Mouse (Mus musculus): ENCODE measurements around the gene Taok3. TPM values are rescaled to one million over a fixed set of nuclear protein-coding genes. Genes with fewer than 3 reads are reported as not detected.

Taok3 gene
- polyA plus RNA-seq, 1 experiment from 2014 or later = 40.4 TPM

DNA sequence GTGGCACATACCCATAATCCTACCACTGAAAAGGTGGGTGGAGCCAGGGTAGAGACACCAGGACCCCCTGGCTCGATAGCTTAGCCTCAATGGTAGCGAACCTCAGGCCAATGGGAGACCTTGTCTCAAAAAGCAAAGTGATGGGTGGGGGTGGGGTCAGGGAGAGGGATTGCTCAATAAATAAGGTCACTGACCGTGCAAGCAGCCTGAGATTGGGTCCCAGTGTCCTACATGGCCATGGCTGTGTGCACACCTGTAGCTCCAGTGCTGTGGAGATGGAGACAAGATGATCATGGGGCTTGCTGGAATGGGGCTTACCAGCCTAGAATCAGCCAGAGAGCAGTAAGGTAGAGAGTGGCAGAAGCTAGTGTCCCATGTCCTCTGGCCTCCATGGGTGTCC lies 131.8 kb downstream of the Taok3 start:
- Histone ChIP-seq H3K9me3 (ENCODE audit: control insufficient read depth) (no peaks in the 10 kb centered on the region), H3K4me2 (replicated peaks; ENCODE audit: low read depth) (no peak overlapping the region), H3K4me1 (replicated peaks; ENCODE audit: control insufficient read depth, insufficient read depth, low read length) (no peaks in the 10 kb centered on the region), H3K27me3 (replicated peaks; ENCODE audit: control insufficient read depth, insufficient read depth, low read length) (no peaks in the 10 kb centered on the region), H3K4me3 (ENCODE audit: low read depth, low read length) (no peak overlapping the region), H3K27ac (ENCODE audit: low read depth, low read length) (no peak overlapping the region), H3K36me3 (ENCODE audit: control insufficient read depth, insufficient read depth) (peaks cover 77% of the 10 kb centered on the region), H3K9ac (ENCODE audit: low read depth, low read length) (no peak overlapping the region)
- WGBS = 88% methylated on average over 3 of the region's 3 CpGs
- ATAC-seq = no peak
- no peak for TF ChIP-seq CTCF (IDR thresholded peaks at IDR 0.05; ENCODE audit: low read depth)

DNA sequence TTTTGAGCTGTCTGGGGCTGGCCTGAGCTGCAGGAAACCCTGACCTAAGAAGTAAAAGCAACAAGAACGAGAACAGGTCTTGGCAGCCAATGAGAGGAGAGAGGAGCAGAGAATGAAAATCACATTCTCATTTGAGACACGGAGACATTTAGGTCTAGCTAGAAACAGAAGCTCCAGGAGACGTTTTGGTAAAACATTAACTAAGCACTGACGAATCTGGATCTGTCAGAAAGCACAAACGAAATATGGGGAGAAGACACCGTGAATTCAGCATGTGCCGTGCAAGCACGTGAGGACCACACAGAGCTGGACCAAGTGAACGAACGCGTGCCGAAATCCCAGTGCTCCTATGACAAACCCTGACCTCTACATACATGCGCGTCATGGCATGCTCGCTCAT lies 138.3 kb downstream of the Taok3 start:
- TF ChIP-seq CTCF (IDR thresholded peaks at IDR 0.05; ENCODE audit: low read depth) = no peak
- WGBS = 70% methylated on average over 15 of the region's 15 CpGs
- H3K9me3 ChIP-seq (ENCODE audit: control insufficient read depth) = no peaks in the 10 kb centered on the region
- H3K36me3 ChIP-seq (ENCODE audit: control insufficient read depth, insufficient read depth) = peaks cover 91% of the 10 kb centered on the region
- no peak overlapping the region for H3K4me3 ChIP-seq (ENCODE audit: low read depth, low read length)
- H3K9ac ChIP-seq (ENCODE audit: low read depth, low read length) = no peak overlapping the region
- no peak overlapping the region for H3K27ac ChIP-seq (ENCODE audit: low read depth, low read length)
- ATAC-seq = no peak
- no peaks in the 10 kb centered on the region for H3K4me1 ChIP-seq (replicated peaks; ENCODE audit: control insufficient read depth, insufficient read depth, low read length)
- H3K27me3 ChIP-seq (replicated peaks; ENCODE audit: control insufficient read depth, insufficient read depth, low read length) = no peaks in the 10 kb centered on the region
- no peak overlapping the region for H3K4me2 ChIP-seq (replicated peaks; ENCODE audit: low read depth)

DNA sequence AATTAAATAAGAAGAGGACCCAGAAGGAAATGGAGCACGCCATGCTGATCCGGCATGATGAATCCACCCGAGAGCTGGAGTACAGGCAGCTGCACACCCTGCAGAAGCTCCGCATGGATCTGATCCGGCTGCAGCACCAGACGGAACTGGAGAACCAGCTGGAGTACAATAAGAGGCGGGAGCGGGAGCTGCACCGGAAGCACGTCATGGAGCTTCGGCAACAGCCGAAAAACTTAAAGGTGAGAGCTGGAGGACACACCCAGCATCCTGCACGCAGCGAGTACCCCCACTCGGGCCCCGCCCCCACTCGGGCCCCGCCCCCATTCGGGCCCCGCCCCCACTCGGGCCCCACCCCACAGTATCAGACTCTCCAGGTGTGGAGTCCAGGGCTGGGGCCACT lies 143.6 kb downstream of the Taok3 start:
- ATAC-seq = peak; percentile 26
- Histone ChIP-seq H3K27me3 (replicated peaks; ENCODE audit: control insufficient read depth, insufficient read depth, low read length) (no peaks in the 10 kb centered on the region), H3K27ac (ENCODE audit: low read depth, low read length) (no peak overlapping the region), H3K4me1 (replicated peaks; ENCODE audit: control insufficient read depth, insufficient read depth, low read length) (no peaks in the 10 kb centered on the region), H3K36me3 (ENCODE audit: control insufficient read depth, insufficient read depth) (peaks cover 76% of the 10 kb centered on the region), H3K4me2 (replicated peaks; ENCODE audit: low read depth) (no peak overlapping the region), H3K4me3 (ENCODE audit: low read depth, low read length) (no peak overlapping the region), H3K9ac (ENCODE audit: low read depth, low read length) (no peak overlapping the region), H3K9me3 (ENCODE audit: control insufficient read depth) (no peaks in the 10 kb centered on the region)
- 85% methylated on average over 21 of the region's 21 CpGs for WGBS
- TF ChIP-seq CTCF (IDR thresholded peaks at IDR 0.05; ENCODE audit: low read depth) = no peak

DNA sequence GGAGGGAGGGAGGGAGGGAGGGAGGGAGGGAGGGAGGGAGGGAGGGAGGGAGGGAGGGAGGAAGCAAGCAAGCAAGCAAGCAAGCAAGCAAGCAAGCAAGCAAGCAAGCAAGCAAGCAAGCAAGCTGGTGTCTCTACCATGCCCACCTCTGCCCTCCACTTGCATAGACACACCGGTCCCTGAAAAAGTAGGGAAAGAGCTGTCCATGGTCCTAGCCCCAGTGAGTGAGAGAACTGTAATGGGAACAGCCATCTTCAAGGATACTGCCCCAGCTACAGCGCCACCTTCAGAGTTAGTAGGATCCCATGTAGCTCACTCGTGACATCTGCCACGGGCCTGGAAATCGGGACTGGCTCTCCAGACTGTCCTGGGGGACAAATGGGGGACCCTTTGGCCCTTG lies 144.8 kb downstream of the Taok3 start:
- Histone ChIP-seq H3K27me3 (replicated peaks; ENCODE audit: control insufficient read depth, insufficient read depth, low read length) (no peaks in the 10 kb centered on the region), H3K9me3 (ENCODE audit: control insufficient read depth) (no peaks in the 10 kb centered on the region), H3K4me2 (replicated peaks; ENCODE audit: low read depth) (no peak overlapping the region), H3K27ac (ENCODE audit: low read depth, low read length) (no peak overlapping the region), H3K9ac (ENCODE audit: low read depth, low read length) (no peak overlapping the region), H3K4me1 (replicated peaks; ENCODE audit: control insufficient read depth, insufficient read depth, low read length) (no peaks in the 10 kb centered on the region), H3K36me3 (ENCODE audit: control insufficient read depth, insufficient read depth) (peaks cover 65% of the 10 kb centered on the region), H3K4me3 (ENCODE audit: low read depth, low read length) (no peak overlapping the region)
- WGBS = 57% methylated on average over 5 of the region's 5 CpGs
- peak; percentile 34; the same call in 1 of the 2 replicates for TF ChIP-seq CTCF (IDR thresholded peaks at IDR 0.05; ENCODE audit: low read depth)
- ATAC-seq = no peak

DNA sequence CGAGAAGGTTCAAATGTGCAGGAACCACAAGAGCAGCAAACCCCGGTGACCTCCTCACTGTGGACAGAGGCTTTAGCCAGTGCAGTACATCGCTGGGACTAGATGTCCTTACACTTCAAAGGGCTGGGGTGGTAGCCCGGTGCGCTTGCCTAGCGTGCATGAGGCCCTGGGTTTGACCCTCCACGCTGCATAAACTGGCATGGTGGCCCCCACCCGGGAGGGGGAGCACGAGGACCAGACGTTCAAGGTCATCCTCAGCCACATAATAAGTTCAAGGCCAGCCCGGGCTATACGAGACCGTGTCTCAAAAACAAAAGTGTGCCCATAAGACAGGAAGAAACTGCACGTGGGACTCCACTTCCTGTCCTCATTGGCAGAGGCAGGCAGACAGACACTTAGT lies 148.0 kb downstream of the Taok3 start:
- no peak overlapping the region for H3K9ac ChIP-seq (ENCODE audit: low read depth, low read length)
- no peak overlapping the region for H3K4me3 ChIP-seq (ENCODE audit: low read depth, low read length)
- H3K4me2 ChIP-seq (replicated peaks; ENCODE audit: low read depth) = no peak overlapping the region
- no peak for TF ChIP-seq CTCF (IDR thresholded peaks at IDR 0.05; ENCODE audit: low read depth)
- ATAC-seq = no peak
- no peak overlapping the region for H3K27ac ChIP-seq (ENCODE audit: low read depth, low read length)
- H3K27me3 ChIP-seq (replicated peaks; ENCODE audit: control insufficient read depth, insufficient read depth, low read length) = no peaks in the 10 kb centered on the region
- peaks cover 50% of the 10 kb centered on the region for H3K36me3 ChIP-seq (ENCODE audit: control insufficient read depth, insufficient read depth)
- H3K9me3 ChIP-seq (ENCODE audit: control insufficient read depth) = no peaks in the 10 kb centered on the region
- H3K4me1 ChIP-seq (replicated peaks; ENCODE audit: control insufficient read depth, insufficient read depth, low read length) = no peaks in the 10 kb centered on the region
- 80% methylated on average over 14 of the region's 14 CpGs for WGBS

DNA sequence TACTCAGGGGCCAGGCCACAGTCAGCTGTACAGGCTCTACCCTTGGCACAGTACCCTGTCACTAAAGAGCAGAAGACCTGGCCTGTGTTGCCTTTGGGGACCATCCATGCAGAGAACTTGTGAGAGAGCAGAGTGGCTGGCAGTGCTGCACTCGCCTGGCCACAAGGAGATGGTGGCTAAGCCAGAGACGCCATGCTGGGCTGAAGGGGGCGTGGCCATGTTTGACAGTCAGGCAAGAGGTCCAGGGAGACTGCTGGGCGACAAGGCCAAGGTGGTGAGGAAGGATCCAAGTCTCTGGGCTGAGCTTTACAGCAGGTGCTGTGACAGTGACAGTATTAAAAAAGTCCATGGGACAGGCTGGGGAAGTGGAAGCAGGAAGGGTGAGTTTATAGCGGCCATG lies 148.8 kb downstream of the Taok3 start:
- H3K36me3 ChIP-seq (ENCODE audit: control insufficient read depth, insufficient read depth) = peaks cover 44% of the 10 kb centered on the region
- H3K4me1 ChIP-seq (replicated peaks; ENCODE audit: control insufficient read depth, insufficient read depth, low read length) = no peaks in the 10 kb centered on the region
- H3K27me3 ChIP-seq (replicated peaks; ENCODE audit: control insufficient read depth, insufficient read depth, low read length) = no peaks in the 10 kb centered on the region
- no peak overlapping the region for H3K9ac ChIP-seq (ENCODE audit: low read depth, low read length)
- no peak overlapping the region for H3K4me2 ChIP-seq (replicated peaks; ENCODE audit: low read depth)
- no peaks in the 10 kb centered on the region for H3K9me3 ChIP-seq (ENCODE audit: control insufficient read depth)
- no peak overlapping the region for H3K4me3 ChIP-seq (ENCODE audit: low read depth, low read length)
- no peak for ATAC-seq
- 53% methylated on average over 5 of the region's 5 CpGs for WGBS
- no peak overlapping the region for H3K27ac ChIP-seq (ENCODE audit: low read depth, low read length)
- no peak for TF ChIP-seq CTCF (IDR thresholded peaks at IDR 0.05; ENCODE audit: low read depth)

DNA sequence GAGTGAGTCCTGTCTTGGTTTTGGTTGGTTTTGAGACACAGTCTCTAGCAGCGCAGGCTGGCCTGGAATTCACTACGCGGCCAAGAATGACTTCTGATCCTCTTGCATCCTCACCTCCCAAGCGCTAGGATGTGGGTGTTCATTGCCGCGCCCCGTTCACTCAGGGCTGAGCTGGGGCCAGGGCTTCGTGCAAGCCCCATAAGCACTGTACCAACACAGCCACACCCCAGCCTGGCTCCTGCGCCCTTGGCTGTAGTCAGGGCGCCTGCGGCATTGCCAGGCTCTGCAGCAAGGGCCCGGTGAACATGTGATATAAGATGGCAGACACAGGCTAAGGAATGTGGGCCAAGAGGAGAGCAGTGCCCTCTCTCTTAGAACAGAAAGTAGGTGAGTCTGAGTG lies 149.5 kb downstream of the Taok3 start:
- 84% methylated on average over 12 of the region's 12 CpGs for WGBS
- no peaks in the 10 kb centered on the region for H3K4me1 ChIP-seq (replicated peaks; ENCODE audit: control insufficient read depth, insufficient read depth, low read length)
- H3K36me3 ChIP-seq (ENCODE audit: control insufficient read depth, insufficient read depth) = peaks cover 41% of the 10 kb centered on the region; the same call in 1 of the 2 replicates
- H3K9ac ChIP-seq (ENCODE audit: low read depth, low read length) = no peak overlapping the region
- no peaks in the 10 kb centered on the region for H3K9me3 ChIP-seq (ENCODE audit: control insufficient read depth)
- H3K4me2 ChIP-seq (replicated peaks; ENCODE audit: low read depth) = no peak overlapping the region
- ATAC-seq = no peak
- H3K27ac ChIP-seq (ENCODE audit: low read depth, low read length) = no peak overlapping the region
- H3K4me3 ChIP-seq (ENCODE audit: low read depth, low read length) = no peak overlapping the region
- H3K27me3 ChIP-seq (replicated peaks; ENCODE audit: control insufficient read depth, insufficient read depth, low read length) = no peaks in the 10 kb centered on the region
- TF ChIP-seq CTCF (IDR thresholded peaks at IDR 0.05; ENCODE audit: low read depth) = no peak
